Mouse (Mus musculus) MN1 (cell line): Measurements from ENCODE around the gene Slc37a1.

Experiments
- DNase-seq: peaks from one replicate; pipeline ENCODE4 v3.0.0-alpha.2; 2016; ENCODE audit warnings: low spot score

Gene Slc37a1

GRCm38 (mm10) chr17:31318906-31319767, 32.5 kb downstream of the Slc37a1 start:
- no peak for DNase-seq

DNA sequence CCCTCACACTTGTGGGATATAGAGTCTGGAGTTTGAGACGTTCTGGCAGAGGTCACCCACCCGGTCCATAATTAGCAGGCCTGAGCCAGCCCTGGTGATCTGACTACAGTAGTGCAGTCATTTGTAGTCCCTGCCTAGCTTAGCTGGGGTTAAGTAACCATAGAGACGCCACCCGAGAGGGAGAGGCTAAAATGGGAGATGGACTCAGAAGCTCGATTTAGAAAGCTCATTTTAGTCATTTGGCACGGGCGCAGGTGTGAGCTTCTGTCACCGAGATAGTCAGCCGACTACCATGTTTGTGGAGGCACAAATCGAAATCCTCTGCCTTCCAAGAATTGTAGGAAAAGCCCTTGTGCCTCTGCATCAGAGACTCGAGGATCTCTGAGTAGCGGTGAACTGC, 34.8 kb downstream of the Slc37a1 start:
- no peak for DNase-seq

DNA sequence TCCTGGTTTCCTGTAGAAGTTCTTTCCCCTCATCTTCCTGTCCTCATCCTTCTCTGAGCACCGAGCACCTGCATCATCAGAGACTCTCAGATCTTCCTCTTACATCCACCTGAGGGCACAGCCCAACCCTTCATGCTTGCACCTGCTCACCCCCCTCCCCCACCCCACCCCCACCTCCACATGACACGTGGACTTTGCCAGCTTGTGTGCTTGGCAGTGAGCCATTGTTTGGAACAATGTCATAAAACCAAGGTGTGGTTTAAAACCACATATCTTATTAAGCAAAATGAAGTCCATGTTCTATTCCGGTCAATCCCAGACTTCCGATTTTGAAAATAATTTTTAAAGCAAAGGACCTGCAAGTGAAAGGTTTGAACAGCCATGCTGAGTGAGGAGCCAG, 35.9 kb downstream of the Slc37a1 start:
- no peak for DNase-seq

GRCm38 (mm10) chr17:31323379-31323778, 36.8 kb downstream of the Slc37a1 start:
- no peak for DNase-seq

DNA sequence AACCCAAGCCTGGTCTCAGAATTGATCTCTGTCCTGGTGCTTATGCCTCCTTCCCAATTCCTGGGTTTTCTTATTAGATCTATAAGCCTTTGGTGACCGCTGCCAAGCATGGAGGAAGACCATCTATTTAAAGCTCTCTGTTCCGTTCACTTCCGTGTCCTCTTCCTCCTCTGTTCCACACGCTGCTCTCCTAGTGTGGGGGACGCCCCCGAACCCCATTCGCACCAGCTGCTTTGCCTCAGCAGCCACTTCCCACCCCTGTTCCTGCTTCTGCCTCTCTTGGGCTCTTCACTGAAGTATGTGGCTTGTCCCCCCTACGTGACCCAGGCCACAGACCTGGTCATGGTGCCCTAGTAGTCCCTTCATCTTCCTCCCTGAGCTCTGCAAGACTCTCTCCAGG, 37.6 kb downstream of the Slc37a1 start:
- no peak for DNase-seq

GRCm38 (mm10) chr17:31325451-31326219, 39.0 kb downstream of the Slc37a1 start:
- DNase-seq, result peak; percentile 48

DNA sequence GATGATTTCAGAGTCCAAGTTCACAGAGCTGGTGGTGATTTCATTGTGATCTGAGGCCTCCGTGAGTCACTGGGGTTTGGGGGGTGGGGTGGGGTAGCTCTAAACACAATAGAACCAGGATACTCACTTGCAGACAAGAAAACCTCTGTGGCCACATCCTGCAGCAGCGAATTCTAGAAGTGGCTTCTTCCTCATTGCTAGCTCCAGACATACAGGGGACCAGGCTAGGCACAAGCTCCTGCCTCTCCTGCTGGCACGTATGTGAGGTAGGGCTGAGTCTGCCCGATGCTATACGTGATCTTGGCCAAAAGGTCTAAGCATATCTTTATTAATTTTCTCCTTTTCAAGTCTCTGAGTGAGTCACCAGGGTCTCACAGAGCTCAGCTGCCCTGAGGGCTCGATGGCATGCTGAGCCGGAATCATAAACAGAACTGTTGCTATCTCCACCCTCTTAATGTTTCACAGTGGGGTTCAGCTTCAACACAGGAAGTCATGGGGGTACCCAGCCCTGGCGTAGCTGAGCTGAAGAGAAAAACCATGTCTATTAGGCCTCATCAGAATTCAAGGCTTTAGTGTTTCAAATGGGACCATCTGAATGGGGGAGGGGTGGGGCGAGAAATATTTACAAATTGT, 39.7 kb downstream of the Slc37a1 start:
- no peak for DNase-seq

- no peak for DNase-seq
These were observed 41.9 kb downstream of the Slc37a1 start for GRCm38 (mm10) chr17:31328466-31328865.

- peak; percentile 41 for DNase-seq
These were observed 44.0 kb downstream of the Slc37a1 start for GRCm38 (mm10) chr17:31330622-31331021.

- no peak for DNase-seq
These were observed 44.7 kb downstream of the Slc37a1 start for GRCm38 (mm10) chr17:31331273-31331672.

DNA sequence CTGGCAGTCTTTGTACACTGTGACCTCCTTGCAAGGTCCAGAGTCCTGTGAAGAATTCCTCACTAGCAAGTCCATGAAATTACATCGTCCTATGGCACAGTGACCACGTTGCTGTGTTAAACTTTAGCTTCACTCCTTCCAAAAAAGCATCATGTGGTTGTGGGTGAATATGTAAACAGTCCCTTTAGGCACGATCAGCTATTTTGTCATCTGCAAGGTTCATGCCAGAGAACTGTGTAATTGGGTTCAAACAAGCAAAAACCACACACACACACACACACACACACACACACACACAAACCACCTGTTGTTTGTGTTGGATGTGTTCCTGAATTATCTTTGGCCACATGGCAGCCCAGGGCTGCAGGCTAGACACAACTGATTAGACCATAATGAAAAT, 45.3 kb downstream of the Slc37a1 start:
- no peak for DNase-seq

DNA sequence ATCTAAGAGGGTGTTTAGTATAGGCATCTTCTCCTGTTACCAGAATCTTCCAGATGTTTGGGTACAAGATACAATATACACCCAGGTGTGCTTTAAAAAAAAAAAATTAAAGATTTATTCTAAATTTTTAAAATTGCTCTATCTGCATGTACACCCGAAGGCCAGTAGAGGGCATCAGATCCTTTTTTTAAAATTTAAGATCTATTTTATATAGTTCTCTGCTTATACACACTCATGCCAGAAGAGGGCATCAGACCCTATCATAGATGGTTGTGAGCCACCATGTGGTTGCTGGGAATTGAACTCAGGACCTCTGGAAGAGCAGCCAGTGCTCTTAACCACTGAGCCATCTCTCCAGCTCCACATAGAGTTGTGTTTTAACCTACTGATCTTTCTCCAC, 45.7 kb downstream of the Slc37a1 start:
- DNase-seq, result peak; percentile 34

DNA sequence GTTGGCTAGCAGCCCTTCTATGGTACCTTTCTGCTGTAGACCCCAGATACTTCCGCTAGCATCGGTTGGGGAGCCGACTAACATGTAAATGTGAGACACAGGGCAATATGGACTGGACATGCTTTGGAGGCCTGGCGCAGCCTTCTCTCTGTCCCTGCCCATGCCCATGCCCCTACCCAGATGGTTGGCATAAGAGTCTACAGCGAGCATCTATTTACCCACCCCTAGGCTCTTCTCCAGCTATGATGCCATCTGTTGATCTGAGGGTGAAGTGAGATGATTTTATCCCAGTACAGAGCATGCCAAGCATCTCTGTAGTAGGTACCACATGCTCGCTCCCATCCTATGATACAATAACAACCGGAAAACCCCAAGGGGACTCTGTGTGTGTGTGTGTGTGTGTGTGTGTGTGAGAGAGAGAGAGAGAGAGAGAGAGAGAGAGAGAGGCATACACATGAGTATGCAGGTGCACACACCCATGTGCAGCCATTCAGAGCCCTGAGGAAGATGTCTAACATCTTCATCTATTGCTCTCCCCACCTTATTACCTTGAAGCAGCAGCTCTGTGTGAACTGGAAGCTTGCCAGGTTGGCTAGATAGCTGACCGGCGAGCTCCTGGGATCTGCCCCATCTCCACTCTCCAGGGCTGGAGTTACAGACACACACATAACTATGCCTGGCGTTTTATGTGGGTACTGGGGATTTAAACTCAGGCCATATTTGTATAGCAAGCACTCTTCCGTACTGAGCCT, 48.1 kb downstream of the Slc37a1 start:
- DNase-seq, result no peak

DNA sequence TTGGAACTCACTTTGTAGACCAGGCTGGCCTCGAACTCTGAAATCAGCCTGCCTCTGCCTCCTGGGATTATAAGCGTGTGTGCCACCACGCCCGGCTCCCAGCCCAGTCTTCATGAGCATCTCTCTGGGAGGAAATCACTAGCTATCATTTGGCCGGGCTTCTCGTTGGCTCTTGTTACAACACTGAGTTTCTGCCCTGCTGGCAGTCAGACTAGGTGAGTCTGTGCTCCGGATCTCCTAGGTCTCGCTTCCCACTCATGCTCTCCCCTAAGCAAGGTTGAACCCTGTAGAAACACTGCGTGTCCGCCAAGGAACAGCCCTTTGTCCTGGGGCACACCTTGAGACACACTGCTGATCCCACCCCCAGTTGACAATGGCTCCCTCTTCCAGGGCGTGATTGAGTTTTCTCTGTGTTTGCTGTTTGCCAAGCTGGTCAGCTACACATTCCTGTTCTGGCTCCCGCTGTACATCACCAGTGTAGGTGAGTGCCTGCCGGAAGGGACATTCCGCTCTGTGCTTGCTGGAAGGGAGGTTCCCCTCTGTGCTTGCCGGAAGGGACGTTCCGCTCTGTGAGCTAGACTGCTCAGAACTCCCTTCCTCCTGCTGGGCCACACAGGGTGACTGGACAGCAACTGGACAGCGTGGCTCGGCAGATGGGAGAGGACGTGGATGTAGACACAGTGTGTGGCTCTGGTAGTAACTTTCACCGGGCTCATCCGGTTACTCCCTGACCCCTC, 48.9 kb downstream of the Slc37a1 start:
- DNase-seq, result no peak

GRCm38 (mm10) chr17:31339769-31340168, 53.2 kb downstream of the Slc37a1 start:
- DNase-seq, result no peak

- no peak for DNase-seq
These were observed 55.6 kb downstream of the Slc37a1 start for GRCm38 (mm10) chr17:31342191-31342590.

- peak; percentile 68 for DNase-seq
These were observed 57.7 kb downstream of the Slc37a1 start for GRCm38 (mm10) chr17:31344172-31344801.

DNA sequence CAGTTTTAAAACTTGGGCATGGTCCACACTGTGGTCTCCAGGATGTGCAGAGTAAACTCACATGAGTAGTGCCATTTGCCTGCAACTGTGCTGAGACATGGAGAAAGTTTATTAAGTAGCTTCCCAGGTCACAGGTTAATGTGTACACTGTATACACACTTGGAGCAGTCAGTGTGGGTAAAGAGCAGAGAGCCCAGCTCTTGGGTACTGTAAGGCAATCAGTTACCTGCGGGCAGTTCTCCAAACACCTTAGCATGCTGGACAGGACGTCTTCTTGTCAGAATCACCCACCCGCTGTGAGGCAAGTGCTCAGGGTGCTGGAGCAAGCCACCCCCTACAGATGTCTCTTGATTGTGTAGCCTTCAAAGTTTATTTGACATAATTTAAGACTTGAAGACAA, 58.2 kb downstream of the Slc37a1 start:
- DNase-seq, result no peak

DNA sequence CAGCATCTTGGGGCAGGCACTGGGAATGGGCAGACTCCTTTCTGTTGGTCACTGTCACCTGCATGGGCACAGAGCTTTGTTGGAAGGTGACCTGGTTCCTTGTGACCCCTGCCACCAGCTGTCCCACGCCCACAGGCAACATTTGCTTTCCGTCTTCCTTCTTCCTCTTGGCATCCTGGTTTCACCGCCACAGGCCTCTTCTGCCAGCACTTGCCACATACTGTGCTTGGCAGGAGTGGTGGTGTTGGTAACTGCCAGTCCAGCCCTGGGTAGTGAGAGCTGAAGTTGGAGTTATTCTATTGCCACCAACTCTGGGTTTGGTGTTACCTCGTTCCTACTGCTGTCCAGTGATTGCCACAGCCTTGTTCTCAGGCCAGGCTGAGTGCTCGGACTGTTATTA, 61.5 kb downstream of the Slc37a1 start:
- DNase-seq, result no peak

- DNase-seq, result no peak
These were observed 62.8 kb downstream of the Slc37a1 start for GRCm38 (mm10) chr17:31349388-31349787.

DNA sequence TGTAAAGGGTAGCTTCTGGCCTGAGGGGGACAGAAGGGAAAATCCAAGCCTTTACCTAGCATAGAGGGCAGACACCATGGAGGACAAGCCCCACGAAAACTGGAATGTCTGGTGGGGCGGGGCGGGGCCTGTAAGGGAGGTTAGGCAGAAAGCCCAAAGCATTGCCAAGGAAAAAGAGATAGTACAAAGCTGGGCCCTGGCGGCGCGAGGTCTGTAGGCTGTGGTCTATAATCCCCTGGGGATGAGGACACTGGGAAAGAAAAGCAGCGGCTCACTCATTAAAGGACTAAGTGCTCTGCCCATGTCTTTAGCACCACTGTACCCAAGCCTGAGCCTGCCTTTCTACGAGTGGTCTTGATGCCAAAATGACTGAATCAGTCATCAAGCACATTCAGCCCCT, 65.4 kb downstream of the Slc37a1 start:
- DNase-seq, result peak; percentile 61
